Mouse (Mus musculus): Measurements from ENCODE around the gene Klhl26. TPM values are rescaled to one million over a fixed set of nuclear protein-coding genes. Genes with fewer than 3 reads are reported as not detected.

Klhl26 gene
- total RNA-seq, 4 experiments from 2014 or later = 39.1 to 42.8 (median 40.4) TPM

GRCm38 (mm10) chr8:70452196-70452966 lies 24.4 kb downstream of the Klhl26 start:
- peak in 1 of 2 experiments; percentile 45 for DNase-seq (ENCODE audit: low spot score in 2 of 2)

- DNase-seq (ENCODE audit: low spot score in 2 of 2) = no peak
Observed at GRCm38 (mm10) chr8:70447639-70448420, 28.9 kb downstream of the Klhl26 start.

GRCm38 (mm10) chr8:70445988-70446387 lies 30.8 kb downstream of the Klhl26 start:
- DNase-seq (ENCODE audit: low spot score in 2 of 2) = no peak

- DNase-seq (ENCODE audit: low spot score in 2 of 2) = no peak
Observed at GRCm38 (mm10) chr8:70443326-70443725, 33.4 kb downstream of the Klhl26 start.

GRCm38 (mm10) chr8:70441565-70441964 lies 35.2 kb downstream of the Klhl26 start:
- DNase-seq (ENCODE audit: low spot score in 2 of 2) = no peak

GRCm38 (mm10) chr8:70440246-70440645 lies 36.5 kb downstream of the Klhl26 start:
- DNase-seq (ENCODE audit: low spot score in 2 of 2) = no peak

GRCm38 (mm10) chr8:70439848-70440179 lies 37.0 kb downstream of the Klhl26 start:
- no peak for DNase-seq (ENCODE audit: low spot score in 2 of 2)

- DNase-seq (ENCODE audit: low spot score in 2 of 2) = peak; percentile 91 to 95
Observed at GRCm38 (mm10) chr8:70439055-70439847, 37.5 kb downstream of the Klhl26 start, which contains the start of gene Crtc1. Crtc1 (minus strand) TSS chr8:70439579.

GRCm38 (mm10) chr8:70438423-70438822 lies 38.3 kb downstream of the Klhl26 start:
- no peak for DNase-seq (ENCODE audit: low spot score in 2 of 2)

GRCm38 (mm10) chr8:70435156-70435555 lies 41.6 kb downstream of the Klhl26 start:
- no peak for DNase-seq (ENCODE audit: low spot score in 2 of 2)

GRCm38 (mm10) chr8:70432991-70433536 lies 43.7 kb downstream of the Klhl26 start:
- DNase-seq (ENCODE audit: low spot score in 2 of 2) = no peak

GRCm38 (mm10) chr8:70431213-70431612 lies 45.6 kb downstream of the Klhl26 start:
- DNase-seq (ENCODE audit: low spot score in 2 of 2) = no peak

GRCm38 (mm10) chr8:70426300-70426907 lies 50.4 kb downstream of the Klhl26 start:
- no peak for DNase-seq (ENCODE audit: low spot score in 2 of 2)

- DNase-seq (ENCODE audit: low spot score in 2 of 2) = no peak
Observed at GRCm38 (mm10) chr8:70422722-70423121, 54.0 kb downstream of the Klhl26 start.

- DNase-seq (ENCODE audit: low spot score in 2 of 2) = no peak
Observed at GRCm38 (mm10) chr8:70421349-70422104, 55.2 kb downstream of the Klhl26 start.

GRCm38 (mm10) chr8:70419879-70420643 lies 56.7 kb downstream of the Klhl26 start:
- DNase-seq (ENCODE audit: low spot score in 2 of 2) = no peak

GRCm38 (mm10) chr8:70418954-70419353 lies 57.8 kb downstream of the Klhl26 start:
- DNase-seq (ENCODE audit: low spot score in 2 of 2) = peak in 1 of 2 experiments; percentile 76

GRCm38 (mm10) chr8:70417914-70418313 lies 58.9 kb downstream of the Klhl26 start:
- peak; percentile 60 to 91 for DNase-seq (ENCODE audit: low spot score in 2 of 2)

GRCm38 (mm10) chr8:70416941-70417340 lies 59.8 kb downstream of the Klhl26 start:
- peak in 1 of 2 experiments; percentile 81 for DNase-seq (ENCODE audit: low spot score in 2 of 2)
